Mouse (Mus musculus) forebrain, embryonic 12.5 days (tissue): ENCODE results near the gene Rnf212b. TPM values are rescaled to one million over a fixed set of nuclear protein-coding genes. Genes with fewer than 3 reads are reported as not detected.

Source experiments
- ATAC-seq: fragments of 200-750 bp; cut with Nextera tagmentation; 2 replicates; pipeline ENCODE4 v1.8.0; 2017; ENCODE audit warnings: moderate TSS enrichment; ENCODE audit not compliant: low FRiP score
- H3K27ac ChIP-seq: fragments of 300-500 bp; sonication (generic); 2 replicates; pipeline ENCODE4 v1.5.1; 2016; ENCODE audit warnings: mild to moderate bottlenecking
- H3K27me3 ChIP-seq: fragments of 300-500 bp; sonication (generic); 2 replicates; pipeline ENCODE4 v1.6.1; 2016; ENCODE audit warnings: mild to moderate bottlenecking
- H3K36me3 ChIP-seq: fragments of 300-500 bp; sonication (generic); replicated peaks from 2 replicates; pipeline ENCODE4 v1.6.1; 2016; ENCODE audit warnings: mild to moderate bottlenecking
- H3K4me1 ChIP-seq: fragments of 300-500 bp; sonication (generic); 2 replicates; pipeline ENCODE4 v1.6.1; 2016
- H3K4me2 ChIP-seq: fragments of 300-500 bp; sonication (generic); 2 replicates; pipeline ENCODE4 v1.6.1; 2016; ENCODE audit warnings: mild to moderate bottlenecking, moderate library complexity
- H3K4me3 ChIP-seq: fragments of 300-500 bp; sonication (generic); replicated peaks from 2 replicates; pipeline ENCODE4 v1.5.1; 2016; ENCODE audit warnings: mild to moderate bottlenecking
- H3K9ac ChIP-seq: fragments of 300-500 bp; sonication (generic); 2 replicates; pipeline ENCODE4 v1.6.1; 2016; ENCODE audit warnings: mild to moderate bottlenecking
- H3K9me3 ChIP-seq: fragments of 300-500 bp; sonication (generic); 2 replicates; pipeline ENCODE4 v1.6.1; 2016
- WGBS: fragments of 180-500 bp; shearing (Covaris S2); methylation state at CpG from one replicate; pipeline ENCODE4 v1.1.7; 2016; 5-methylcytosine and 5-hydroxymethylcytosine counted together
- polyA plus RNA-seq: library from polyadenylated mRNA; unstranded; fragments of >200 nt; fragmentation: Nextera tagmentation; extraction: Ambion mirVana; gene quantifications from 2 replicates; pipeline ENCODE4 v1.2.1, GENCODE M21; 2016

Gene Rnf212b
- polyA plus RNA-seq, 1 experiment from 2014 or later, result not detected

DNA sequence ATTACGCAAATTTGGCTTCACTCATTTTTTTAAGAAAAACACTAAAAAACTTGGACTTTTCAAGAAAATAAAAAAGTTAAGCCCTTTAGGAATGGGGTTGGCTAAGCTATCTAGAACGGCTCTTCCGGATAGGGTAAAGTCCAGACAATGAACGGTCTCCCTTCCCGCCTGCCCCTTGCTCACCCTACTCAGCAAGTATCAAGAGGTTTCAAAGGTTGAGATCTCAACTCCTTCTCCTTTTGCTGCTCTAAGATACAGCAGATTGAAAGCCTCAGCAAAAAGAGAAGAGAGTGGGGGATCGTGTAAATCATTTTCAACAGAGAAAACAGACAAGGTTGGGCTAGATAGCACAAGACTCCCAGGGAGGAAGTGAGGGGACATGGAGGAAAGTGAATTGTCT, 31.0 kb upstream of the Rnf212b start:
- Histone ChIP-seq H3K4me3 (no peak overlapping the region), H3K9ac (no peak overlapping the region), H3K36me3 (no peaks in the 10 kb centered on the region), H3K27ac (no peak overlapping the region), H3K4me2 (no peak overlapping the region), H3K4me1 (peaks cover 9% of the 10 kb centered on the region), H3K9me3 (no peaks in the 10 kb centered on the region), H3K27me3 (peaks cover 42% of the 10 kb centered on the region)
- ATAC-seq, result no peak
- 83% methylated on average over 6 of the region's 6 CpGs for WGBS

DNA sequence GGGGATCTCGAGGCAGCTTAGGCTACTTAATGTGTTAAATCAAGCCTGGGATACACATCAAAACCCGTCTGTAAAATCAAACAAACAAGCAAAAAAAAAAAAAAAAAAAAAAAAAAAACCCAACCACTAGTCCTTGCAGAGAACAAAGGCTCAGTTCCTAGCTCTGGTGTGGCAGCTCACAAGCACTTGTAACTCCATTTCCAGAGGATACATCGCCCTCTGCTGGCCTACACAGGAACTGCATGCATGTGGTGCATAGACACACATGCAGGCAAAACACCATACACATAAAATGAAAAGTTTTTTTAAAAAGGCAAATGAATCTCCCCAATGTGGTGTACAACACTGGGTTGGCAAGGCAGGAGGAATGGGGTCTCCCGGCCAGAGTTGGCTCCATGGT, 28.0 kb upstream of the Rnf212b start:
- Histone ChIP-seq H3K27me3 (peaks cover 30% of the 10 kb centered on the region), H3K4me1 (0 out of 2 replicates have a peak, but pooled peaks cover 6% of the 10 kb centered on the region), H3K4me2 (no peak overlapping the region), H3K4me3 (no peak overlapping the region), H3K36me3 (no peaks in the 10 kb centered on the region), H3K9ac (no peak overlapping the region), H3K9me3 (no peaks in the 10 kb centered on the region), H3K27ac (no peak overlapping the region)
- no peak for ATAC-seq
- 37% methylated on average over 4 of the region's 4 CpGs for WGBS

DNA sequence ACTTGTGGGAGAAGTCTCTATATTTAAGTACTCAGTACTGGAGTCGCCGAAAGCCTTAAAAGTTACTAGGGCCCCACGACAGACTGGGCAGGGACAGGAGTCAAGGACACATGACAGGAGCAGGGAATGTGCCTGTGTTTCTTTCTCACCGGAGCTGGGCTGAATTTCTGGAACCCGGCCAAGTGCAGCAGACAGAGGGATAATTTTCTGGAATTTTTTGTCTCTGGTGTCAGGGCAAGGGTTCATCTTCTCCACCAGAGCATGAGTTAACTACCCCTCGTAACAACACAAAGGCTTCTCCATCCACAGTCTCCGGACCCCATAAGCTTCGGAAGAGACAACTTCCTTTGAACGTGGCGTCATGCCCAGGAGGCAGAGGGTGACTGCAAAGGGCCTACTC, 27.5 kb upstream of the Rnf212b start:
- WGBS, result 77% methylated on average over 10 of the region's 10 CpGs
- ATAC-seq, result no peak

DNA sequence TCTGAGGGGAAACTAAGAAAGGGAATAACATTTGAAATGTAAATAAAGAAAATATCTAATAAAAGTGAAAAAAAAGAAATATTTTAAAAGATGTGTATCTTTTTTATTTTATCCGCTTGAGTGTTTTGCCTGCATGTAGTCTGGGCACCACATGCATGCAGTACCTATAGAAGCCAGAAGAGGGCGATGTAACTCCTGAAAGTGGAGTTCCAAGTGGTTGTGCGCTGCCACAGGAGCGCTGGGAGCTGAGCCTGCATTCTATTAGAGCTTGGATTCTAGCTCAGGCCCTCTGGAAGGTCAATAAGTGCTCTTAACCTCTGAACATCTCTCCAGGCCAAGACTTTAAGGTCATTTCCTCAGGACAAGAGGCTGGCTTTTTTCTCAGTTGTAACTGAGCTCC, 26.7 kb upstream of the Rnf212b start:
- Histone ChIP-seq H3K4me2 (no peak overlapping the region), H3K27me3 (peaks cover 22% of the 10 kb centered on the region), H3K27ac (no peak overlapping the region), H3K36me3 (no peaks in the 10 kb centered on the region), H3K4me3 (no peak overlapping the region), H3K9me3 (no peaks in the 10 kb centered on the region), H3K9ac (no peak overlapping the region), H3K4me1 (no peaks in the 10 kb centered on the region)
- ATAC-seq, result no peak
- 54% methylated on average over 4 of the region's 4 CpGs for WGBS

More for the DNA sequence above, 27.5 kb upstream of the Rnf212b start:
- Histone ChIP-seq H3K4me3 (no peak overlapping the region), H3K27ac (no peak overlapping the region), H3K9me3 (no peaks in the 10 kb centered on the region), H3K9ac (no peak overlapping the region), H3K4me2 (no peak overlapping the region), H3K36me3 (no peaks in the 10 kb centered on the region), H3K27me3 (peaks cover 28% of the 10 kb centered on the region), H3K4me1 (0 out of 2 replicates have a peak, but pooled peaks cover 3% of the 10 kb centered on the region)

DNA sequence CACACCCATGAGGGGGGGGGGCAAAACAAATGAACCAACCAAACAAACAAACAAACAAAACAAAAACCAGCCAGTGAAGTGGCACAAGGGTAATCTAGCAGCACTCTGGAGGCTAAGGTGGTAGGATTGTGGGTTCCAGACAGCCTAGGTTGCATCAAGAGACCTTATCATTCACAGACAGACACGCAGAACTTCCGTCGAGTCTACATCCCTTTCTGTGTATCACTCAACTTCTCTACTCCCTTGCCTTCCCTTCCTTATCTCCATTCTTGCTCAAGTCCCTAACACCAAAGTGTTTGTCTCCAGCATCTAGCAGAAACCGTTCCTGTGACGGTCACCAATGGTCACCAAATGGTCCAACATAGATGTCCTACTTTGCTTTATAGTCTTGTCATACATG, 25.7 kb upstream of the Rnf212b start:
- H3K4me3 ChIP-seq, result no peak overlapping the region
- peaks cover 13% of the 10 kb centered on the region for H3K27me3 ChIP-seq
- H3K27ac ChIP-seq, result no peak overlapping the region
- no peak overlapping the region for H3K9ac ChIP-seq
- H3K4me1 ChIP-seq, result no peaks in the 10 kb centered on the region; the same call in 1 of the 2 replicates
- H3K9me3 ChIP-seq, result no peaks in the 10 kb centered on the region
- ATAC-seq, result no peak
- no peaks in the 10 kb centered on the region for H3K36me3 ChIP-seq
- no peak overlapping the region for H3K4me2 ChIP-seq
- 95% methylated on average over 5 of the region's 5 CpGs for WGBS

DNA sequence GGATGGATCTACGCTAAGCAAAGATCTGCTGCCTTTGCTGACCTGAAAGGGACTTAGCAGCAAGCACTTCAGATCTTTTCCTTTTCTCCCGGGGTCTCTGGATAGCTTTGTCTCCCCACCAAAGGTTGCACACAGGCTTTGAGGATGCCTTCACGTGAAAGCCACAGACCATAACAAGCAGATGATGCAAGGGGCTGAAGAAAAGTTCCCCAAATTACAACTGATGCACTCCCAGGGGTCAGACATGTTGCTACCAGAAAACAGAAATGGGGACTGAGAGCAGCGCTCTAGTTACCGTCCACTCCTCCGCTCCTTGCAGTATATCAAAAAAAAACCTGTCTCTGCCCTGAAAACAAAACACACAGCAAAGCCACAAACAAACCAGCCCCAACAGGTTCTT, 21.8 kb upstream of the Rnf212b start:
- no peak for ATAC-seq
- Histone ChIP-seq H3K4me3 (no peak overlapping the region), H3K36me3 (no peaks in the 10 kb centered on the region), H3K4me2 (no peak overlapping the region), H3K4me1 (no peaks in the 10 kb centered on the region; the same call in 1 of the 2 replicates), H3K27ac (no peak overlapping the region), H3K27me3 (no peaks in the 10 kb centered on the region), H3K9me3 (no peaks in the 10 kb centered on the region), H3K9ac (no peak overlapping the region)
- WGBS, result 72% methylated on average over 6 of the region's 6 CpGs

DNA sequence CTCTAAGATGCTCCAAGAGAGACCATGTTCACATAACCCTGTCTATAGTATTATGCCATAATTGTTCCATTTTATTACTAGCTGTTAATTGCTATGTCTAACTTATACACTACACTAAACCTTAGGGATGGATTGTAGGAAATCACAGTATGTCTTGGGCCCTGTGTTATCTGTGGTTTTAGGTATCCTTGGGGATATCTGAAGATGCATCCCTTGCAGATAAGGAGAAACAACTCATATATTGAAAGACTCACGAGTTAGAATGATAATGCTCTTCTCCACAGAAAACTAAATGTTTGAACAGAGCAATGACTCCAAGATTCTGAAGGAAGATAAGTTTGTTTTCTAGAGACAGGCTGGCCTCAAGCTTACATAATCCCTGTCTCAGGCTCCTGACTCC, 20.6 kb upstream of the Rnf212b start:
- ATAC-seq, result no peak
- H3K27ac ChIP-seq, result no peak overlapping the region

DNA sequence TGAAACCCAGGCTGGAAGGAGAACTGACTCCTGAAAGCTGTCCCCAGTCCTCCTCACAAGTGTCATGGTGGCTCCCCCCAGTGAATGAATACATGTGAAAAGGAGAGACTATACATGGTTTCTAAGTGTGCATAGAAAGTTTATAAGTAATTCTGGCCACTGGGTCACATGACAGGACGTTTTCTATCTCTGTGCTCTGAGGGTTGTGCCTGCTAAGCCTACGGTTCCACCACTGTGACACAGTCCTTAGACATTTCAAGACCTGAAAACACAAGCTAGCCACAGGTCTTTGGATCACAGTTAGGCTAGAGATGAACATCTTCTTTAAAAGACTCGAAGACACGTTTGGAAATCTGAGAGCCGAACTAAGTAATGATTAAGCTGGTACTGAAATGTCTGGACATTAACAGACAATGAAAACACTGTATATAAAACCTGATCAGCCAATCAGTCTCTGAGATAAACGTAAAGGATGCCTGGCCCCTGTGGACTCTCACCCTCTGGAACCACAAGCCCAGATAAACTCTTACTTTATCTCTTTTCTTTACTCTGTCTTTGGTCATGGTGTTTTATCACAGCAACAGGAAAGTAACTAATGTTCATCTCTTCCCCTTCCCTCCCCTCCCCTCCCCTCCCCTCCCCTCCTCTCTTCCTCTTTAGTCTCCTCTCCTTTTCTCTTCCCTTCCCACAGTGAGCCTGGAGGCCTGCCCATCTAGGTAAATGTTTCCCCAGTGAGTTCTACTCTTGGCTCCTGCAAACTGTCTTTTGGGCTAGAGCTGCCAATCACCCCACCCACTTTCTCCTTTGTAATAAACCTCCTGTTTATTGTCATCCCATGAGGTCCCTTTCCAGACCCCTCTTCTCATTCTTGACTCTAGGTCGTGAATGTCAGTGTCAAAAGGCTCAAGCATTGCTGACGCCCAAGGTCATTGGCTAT, 19.8 kb upstream of the Rnf212b start:
- H3K4me1 ChIP-seq, result no peaks in the 10 kb centered on the region; the same call in 1 of the 2 replicates
- WGBS, result 84% methylated on average over 8 of the region's 8 CpGs
- H3K4me2 ChIP-seq, result no peak overlapping the region
- H3K9ac ChIP-seq, result no peak overlapping the region
- ATAC-seq, result no peak
- no peak overlapping the region for H3K27ac ChIP-seq
- H3K4me3 ChIP-seq, result no peak overlapping the region
- no peaks in the 10 kb centered on the region for H3K9me3 ChIP-seq
- no peaks in the 10 kb centered on the region for H3K27me3 ChIP-seq
- H3K36me3 ChIP-seq, result no peaks in the 10 kb centered on the region

More for the DNA sequence above, 20.6 kb upstream of the Rnf212b start:
- Histone ChIP-seq H3K4me3 (no peak overlapping the region), H3K9ac (no peak overlapping the region), H3K9me3 (no peaks in the 10 kb centered on the region), H3K27me3 (no peaks in the 10 kb centered on the region), H3K4me2 (no peak overlapping the region), H3K36me3 (no peaks in the 10 kb centered on the region), H3K4me1 (no peaks in the 10 kb centered on the region; the same call in 1 of the 2 replicates)
- 67% methylated on average over 1 of the region's 1 CpGs for WGBS

DNA sequence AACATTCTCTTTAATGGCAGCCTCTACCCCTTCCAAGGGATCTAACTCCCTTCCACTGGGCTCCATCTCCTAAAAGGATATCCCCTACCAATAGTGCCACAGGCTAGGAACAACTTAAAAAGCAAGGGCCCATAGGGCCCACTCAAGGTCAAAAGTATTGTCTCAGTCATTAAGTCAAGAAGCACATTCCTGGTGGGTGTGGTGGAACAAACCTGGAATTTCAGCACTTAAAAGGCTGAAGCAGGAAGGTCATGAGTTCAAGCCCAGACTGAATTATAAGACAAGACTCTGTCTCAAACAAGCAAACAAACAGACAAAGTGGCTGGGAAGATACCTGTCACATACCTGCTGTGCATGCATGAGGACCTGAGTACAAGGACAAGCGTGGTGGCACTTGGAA, 18.0 kb upstream of the Rnf212b start:
- Histone ChIP-seq H3K4me2 (no peak overlapping the region), H3K4me1 (no peaks in the 10 kb centered on the region; the same call in 1 of the 2 replicates), H3K27me3 (no peaks in the 10 kb centered on the region), H3K9ac (no peak overlapping the region), H3K4me3 (no peak overlapping the region), H3K36me3 (no peaks in the 10 kb centered on the region), H3K27ac (no peak overlapping the region), H3K9me3 (no peaks in the 10 kb centered on the region)
- WGBS, result 81% methylated on average over 1 of the region's 1 CpGs
- no peak for ATAC-seq

DNA sequence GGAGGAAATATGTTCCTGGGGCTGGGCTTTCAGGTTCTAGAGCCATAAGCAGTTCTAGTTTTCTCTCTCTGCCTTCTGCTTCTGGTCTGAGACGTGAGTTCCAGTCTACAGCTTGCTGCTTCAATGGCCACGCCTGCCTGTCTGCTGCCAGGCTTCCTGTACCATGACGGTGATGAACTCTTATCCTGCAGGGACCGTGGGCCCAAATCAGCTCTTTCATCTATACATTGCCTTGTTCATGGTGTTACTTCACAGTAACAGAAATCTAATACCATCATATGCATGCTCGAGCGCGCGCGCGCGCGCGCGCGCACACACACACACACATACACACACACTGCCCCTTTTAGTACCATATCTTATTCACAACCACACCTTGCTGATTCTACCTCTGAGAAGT, 17.2 kb upstream of the Rnf212b start:
- Histone ChIP-seq H3K9me3 (no peaks in the 10 kb centered on the region), H3K4me1 (no peaks in the 10 kb centered on the region; the same call in 1 of the 2 replicates), H3K27me3 (no peaks in the 10 kb centered on the region), H3K4me2 (no peak overlapping the region), H3K36me3 (no peaks in the 10 kb centered on the region), H3K9ac (no peak overlapping the region), H3K27ac (no peak overlapping the region), H3K4me3 (no peak overlapping the region)
- ATAC-seq, result no peak
- WGBS, result 96% methylated on average over 15 of the region's 15 CpGs

DNA sequence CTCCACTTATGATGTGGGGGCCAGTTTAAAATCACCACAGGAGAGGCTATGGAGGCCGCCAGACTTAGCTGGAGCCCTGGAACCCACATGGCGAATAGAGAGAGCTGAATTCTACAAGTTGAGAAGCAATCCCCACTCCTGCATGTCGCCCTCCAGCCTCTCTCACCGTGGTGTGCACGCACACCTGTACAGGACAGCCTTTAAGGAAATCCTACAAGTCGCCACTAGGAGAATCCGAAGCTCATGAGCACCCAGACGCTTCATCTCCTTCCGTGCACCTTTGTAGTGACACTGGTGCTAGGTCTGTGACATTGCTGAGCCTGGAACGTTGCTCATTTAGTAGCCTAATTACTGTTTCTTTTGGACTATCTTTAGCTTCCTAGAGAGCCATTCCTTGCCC, 14.3 kb upstream of the Rnf212b start:
- H3K9ac ChIP-seq, result no peak overlapping the region
- 47% methylated on average over 10 of the region's 10 CpGs for WGBS
- no peak for ATAC-seq
- H3K4me1 ChIP-seq, result no peaks in the 10 kb centered on the region
- no peak overlapping the region for H3K27ac ChIP-seq
- H3K4me2 ChIP-seq, result no peak overlapping the region
- no peaks in the 10 kb centered on the region for H3K27me3 ChIP-seq
- H3K36me3 ChIP-seq, result no peaks in the 10 kb centered on the region
- H3K9me3 ChIP-seq, result no peaks in the 10 kb centered on the region
- no peak overlapping the region for H3K4me3 ChIP-seq

DNA sequence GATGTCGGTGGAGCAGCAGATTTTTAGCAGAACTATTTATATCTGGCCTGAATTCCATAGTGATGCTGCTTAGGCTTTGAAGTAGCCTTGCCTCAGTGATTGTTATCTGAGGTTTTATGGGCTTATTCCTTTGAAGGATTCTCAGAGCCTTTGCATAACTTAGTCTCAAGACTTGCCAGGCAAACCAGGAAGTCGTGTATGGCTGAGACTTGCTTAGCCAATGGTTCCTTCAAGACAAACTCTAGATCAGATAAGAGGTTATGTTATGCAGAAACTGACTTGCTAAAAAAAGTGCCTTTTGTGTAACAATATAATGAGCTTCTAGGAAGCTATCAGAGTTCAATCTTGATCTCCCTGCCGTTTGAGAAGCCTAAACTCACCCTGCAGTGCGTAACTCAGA, 11.5 kb upstream of the Rnf212b start:
- Histone ChIP-seq H3K9me3 (no peaks in the 10 kb centered on the region), H3K36me3 (no peaks in the 10 kb centered on the region), H3K27me3 (no peaks in the 10 kb centered on the region), H3K4me1 (no peaks in the 10 kb centered on the region), H3K4me3 (no peak overlapping the region), H3K4me2 (no peak overlapping the region), H3K27ac (no peak overlapping the region), H3K9ac (no peak overlapping the region)
- no peak for ATAC-seq
- WGBS, result 89% methylated on average over 4 of the region's 4 CpGs

DNA sequence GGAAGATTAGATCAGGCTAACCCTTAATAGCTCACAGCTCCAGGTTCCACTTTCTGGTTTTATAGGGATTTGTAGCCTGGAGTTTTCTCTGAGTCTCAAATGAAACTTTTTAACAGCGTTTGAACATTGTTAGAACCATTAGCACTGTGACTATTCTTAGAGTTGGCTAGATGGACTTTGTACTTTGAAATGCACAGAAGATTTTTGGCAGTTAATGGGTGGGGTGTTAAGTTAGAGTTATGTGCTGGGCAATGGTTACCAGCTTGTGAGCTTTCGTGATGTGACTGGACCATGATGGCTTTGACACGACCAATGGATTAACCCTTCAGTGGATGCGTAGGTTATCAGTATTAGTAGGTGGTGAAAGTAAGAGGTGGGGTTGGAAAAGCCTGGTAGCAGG, 7.8 kb upstream of the Rnf212b start:
- no peak for ATAC-seq
- 83% methylated on average over 4 of the region's 4 CpGs for WGBS
- H3K4me2 ChIP-seq, result no peak overlapping the region

More for the DNA sequence above, 7.8 kb upstream of the Rnf212b start:
- no peaks in the 10 kb centered on the region for H3K27me3 ChIP-seq
- no peaks in the 10 kb centered on the region for H3K9me3 ChIP-seq
- H3K4me3 ChIP-seq, result no peak overlapping the region
- H3K36me3 ChIP-seq, result no peaks in the 10 kb centered on the region
- H3K27ac ChIP-seq, result no peak overlapping the region
- no peak overlapping the region for H3K9ac ChIP-seq
- H3K4me1 ChIP-seq, result no peaks in the 10 kb centered on the region
